Mouse (Mus musculus): Measurements from ENCODE around the gene Cxcl15.

DNA sequence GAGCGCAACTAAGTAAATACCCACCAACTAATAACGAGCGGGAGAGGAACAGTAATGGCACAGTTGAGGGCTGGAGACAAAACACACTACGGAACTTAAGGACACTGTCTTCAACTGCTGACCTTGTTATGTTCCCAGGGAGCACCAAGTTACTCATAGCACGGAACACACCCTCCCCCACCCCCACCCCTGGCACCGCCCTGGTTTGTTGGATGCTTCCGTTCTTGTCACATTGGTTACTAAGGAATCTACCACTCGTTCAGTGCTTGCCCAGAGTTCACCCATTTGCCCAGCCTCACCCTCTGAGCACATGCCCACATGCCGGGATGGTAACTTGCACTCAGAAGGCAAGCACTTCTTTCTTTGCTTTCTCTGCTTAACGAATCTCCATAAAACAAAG is 16.7 kb upstream of the Cxcl15 start:
- TF ChIP-seq POLR2A (IDR thresholded peaks at IDR 0.05; ENCODE audit: borderline replicate concordance, low read depth, low read length) (no peak), CTCF (IDR thresholded peaks at IDR 0.05; ENCODE audit: low read depth, low read length) (no peak)
